Mouse (Mus musculus): ENCODE data around the gene Fgf14. TPM values are rescaled to one million over a fixed set of nuclear protein-coding genes. Genes with fewer than 3 reads are reported as not detected.

Fgf14 gene
- polyA plus RNA-seq, 1 experiment = 0.08 TPM

GRCm38 (mm10) chr14:124642822-124643221, 34.1 kb downstream of the Fgf14 start:
- H3K27ac ChIP-seq (ENCODE audit: insufficient read depth, low read depth, low read length) = no peak overlapping the region
- H3K36me3 ChIP-seq (ENCODE audit: control insufficient read depth, insufficient read depth, low read length) = no peaks in the 10 kb centered on the region
- TF ChIP-seq CTCF (conservative IDR thresholded peaks at IDR 0.05; ENCODE audit: insufficient read depth, insufficient read length, low read depth, low read length) (no peak), POLR2A (IDR thresholded peaks at IDR 0.05; ENCODE audit: low read depth, low read length) (no peak)
- H3K27me3 ChIP-seq (replicated peaks; ENCODE audit: control insufficient read depth, insufficient read depth, low read length) = no peaks in the 10 kb centered on the region
- H3K4me1 ChIP-seq (ENCODE audit: control insufficient read depth, insufficient read depth, low read length) = no peaks in the 10 kb centered on the region
- DNase-seq = no peak
- H3K4me3 ChIP-seq (ENCODE audit: insufficient read depth, low read depth, low read length) = no peak overlapping the region
- WGBS = 53% methylated on average over 3 of the region's 3 CpGs

DNA sequence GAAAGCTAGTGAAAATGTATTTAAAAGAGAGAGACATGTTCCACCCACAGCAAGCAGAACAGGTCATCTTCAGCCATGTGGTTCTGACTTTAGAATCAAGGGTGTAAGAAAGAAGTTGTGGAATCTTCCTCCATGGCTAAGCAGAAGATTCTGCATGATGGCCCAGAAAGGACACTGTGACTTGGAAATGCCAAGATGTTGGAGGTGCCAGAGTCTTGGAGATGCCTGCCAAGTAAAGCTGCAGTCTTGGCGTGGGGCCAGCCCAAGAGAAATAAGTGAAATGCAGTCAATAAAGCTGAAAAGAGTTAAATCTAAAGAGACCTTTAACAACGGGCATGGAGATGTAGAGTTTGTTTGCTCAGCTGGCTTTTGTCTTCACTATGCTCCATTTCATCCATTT, 42.0 kb downstream of the Fgf14 start:
- 60% methylated on average over 2 of the region's 2 CpGs for WGBS
- no peak overlapping the region for H3K27ac ChIP-seq (ENCODE audit: insufficient read depth, low read depth, low read length)
- no peak overlapping the region for H3K4me3 ChIP-seq (ENCODE audit: insufficient read depth, low read depth, low read length)
- no peaks in the 10 kb centered on the region for H3K36me3 ChIP-seq (ENCODE audit: control insufficient read depth, insufficient read depth, low read length)
- no peaks in the 10 kb centered on the region for H3K4me1 ChIP-seq (ENCODE audit: control insufficient read depth, insufficient read depth, low read length)
- TF ChIP-seq POLR2A (IDR thresholded peaks at IDR 0.05; ENCODE audit: low read depth, low read length) (no peak), CTCF (conservative IDR thresholded peaks at IDR 0.05; ENCODE audit: insufficient read depth, insufficient read length, low read depth, low read length) (no peak)
- no peak for DNase-seq
- no peaks in the 10 kb centered on the region for H3K27me3 ChIP-seq (replicated peaks; ENCODE audit: control insufficient read depth, insufficient read depth, low read length)

- Histone ChIP-seq H3K27ac (ENCODE audit: insufficient read depth, low read depth, low read length) (no peak overlapping the region), H3K27me3 (replicated peaks; ENCODE audit: control insufficient read depth, insufficient read depth, low read length) (no peaks in the 10 kb centered on the region), H3K36me3 (ENCODE audit: control insufficient read depth, insufficient read depth, low read length) (no peaks in the 10 kb centered on the region), H3K4me1 (ENCODE audit: control insufficient read depth, insufficient read depth, low read length) (no peaks in the 10 kb centered on the region), H3K4me3 (ENCODE audit: insufficient read depth, low read depth, low read length) (no peak overlapping the region)
- no peak for DNase-seq
- TF ChIP-seq CTCF (conservative IDR thresholded peaks at IDR 0.05; ENCODE audit: insufficient read depth, insufficient read length, low read depth, low read length) (no peak), POLR2A (IDR thresholded peaks at IDR 0.05; ENCODE audit: low read depth, low read length) (no peak)
- 45% methylated on average over 2 of the region's 2 CpGs for WGBS
Observed at GRCm38 (mm10) chr14:124613473-124613872, 63.5 kb downstream of the Fgf14 start.

DNA sequence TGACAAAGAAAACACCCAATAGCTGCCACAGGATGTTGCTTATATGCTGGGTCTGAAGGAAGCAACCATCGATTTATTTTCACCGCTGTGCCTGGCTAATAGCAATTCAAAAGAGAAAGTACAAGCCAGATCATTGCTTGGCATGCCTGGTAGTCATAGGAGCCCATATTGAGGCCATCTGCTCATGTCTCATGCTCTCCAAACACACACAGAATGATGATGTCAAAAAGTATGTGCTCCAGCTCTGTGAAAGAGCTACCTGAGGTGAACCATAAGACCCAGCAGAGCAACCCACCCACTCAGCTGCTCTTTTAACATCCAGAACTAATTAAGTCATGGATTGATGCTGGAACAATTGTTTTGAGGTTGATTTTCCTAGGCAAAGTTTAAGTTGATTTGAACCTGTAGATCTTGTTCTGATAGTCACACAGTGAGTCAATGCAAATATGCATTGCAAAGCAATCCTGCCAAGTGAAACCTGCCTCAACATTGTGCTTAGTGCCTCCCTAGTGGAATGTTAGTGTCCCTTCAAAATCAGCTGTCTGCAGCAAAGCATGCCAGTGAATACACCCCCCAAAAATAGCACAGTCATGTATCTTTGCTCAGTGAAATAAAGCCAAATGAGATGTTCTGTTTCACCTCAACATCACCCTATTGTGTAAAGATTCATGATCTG, 70.8 kb downstream of the Fgf14 start:
- TF ChIP-seq POLR2A (IDR thresholded peaks at IDR 0.05; ENCODE audit: low read depth, low read length) (no peak), CTCF (conservative IDR thresholded peaks at IDR 0.05; ENCODE audit: insufficient read depth, insufficient read length, low read depth, low read length) (no peak)
- DNase-seq = no peak
- H3K27me3 ChIP-seq (replicated peaks; ENCODE audit: control insufficient read depth, insufficient read depth, low read length) = no peaks in the 10 kb centered on the region
- WGBS = 93% methylated on average over 2 of the region's 2 CpGs
- no peaks in the 10 kb centered on the region for H3K36me3 ChIP-seq (ENCODE audit: control insufficient read depth, insufficient read depth, low read length)
- H3K4me3 ChIP-seq (ENCODE audit: insufficient read depth, low read depth, low read length) = no peak overlapping the region
- no peaks in the 10 kb centered on the region for H3K4me1 ChIP-seq (ENCODE audit: control insufficient read depth, insufficient read depth, low read length)
- no peak overlapping the region for H3K27ac ChIP-seq (ENCODE audit: insufficient read depth, low read depth, low read length)

- Histone ChIP-seq H3K36me3 (ENCODE audit: control insufficient read depth, insufficient read depth, low read length) (no peaks in the 10 kb centered on the region), H3K27ac (ENCODE audit: insufficient read depth, low read depth, low read length) (no peak overlapping the region), H3K4me3 (ENCODE audit: insufficient read depth, low read depth, low read length) (no peak overlapping the region), H3K4me1 (ENCODE audit: control insufficient read depth, insufficient read depth, low read length) (no peaks in the 10 kb centered on the region), H3K27me3 (replicated peaks; ENCODE audit: control insufficient read depth, insufficient read depth, low read length) (no peaks in the 10 kb centered on the region)
- no peak for DNase-seq
- 84% methylated on average over 1 of the region's 1 CpGs for WGBS
- no peak for TF ChIP-seq CTCF (conservative IDR thresholded peaks at IDR 0.05; ENCODE audit: insufficient read depth, insufficient read length, low read depth, low read length)
- TF ChIP-seq POLR2A (IDR thresholded peaks at IDR 0.05; ENCODE audit: low read depth, low read length) = no peak
Observed at GRCm38 (mm10) chr14:124605031-124605743, 71.7 kb downstream of the Fgf14 start.

DNA sequence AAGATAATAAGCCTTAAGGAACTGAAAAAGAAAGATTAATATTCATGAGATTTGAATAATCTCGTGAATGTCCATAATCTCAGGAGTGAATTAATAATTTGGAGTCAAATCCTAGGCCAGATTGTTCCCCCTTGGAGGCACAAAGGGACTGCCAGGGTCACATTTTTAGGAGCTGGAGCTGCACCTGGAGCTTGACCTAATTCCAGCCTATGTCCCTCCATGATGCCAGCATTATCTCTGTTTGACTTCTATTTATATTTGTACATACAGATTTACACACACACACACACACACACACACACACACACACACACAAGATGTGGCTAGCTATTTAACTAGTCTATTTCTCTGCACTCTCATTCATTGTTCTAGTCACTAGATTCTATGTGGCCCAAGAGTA, 100.4 kb downstream of the Fgf14 start:
- DNase-seq = no peak
- Histone ChIP-seq H3K36me3 (ENCODE audit: control insufficient read depth, insufficient read depth, low read length) (no peaks in the 10 kb centered on the region), H3K27me3 (replicated peaks; ENCODE audit: control insufficient read depth, insufficient read depth, low read length) (no peaks in the 10 kb centered on the region), H3K27ac (ENCODE audit: insufficient read depth, low read depth, low read length) (no peak overlapping the region), H3K4me3 (ENCODE audit: insufficient read depth, low read depth, low read length) (no peak overlapping the region), H3K4me1 (ENCODE audit: control insufficient read depth, insufficient read depth, low read length) (no peaks in the 10 kb centered on the region)
- WGBS = 52% methylated on average over 1 of the region's 1 CpGs
- TF ChIP-seq POLR2A (IDR thresholded peaks at IDR 0.05; ENCODE audit: low read depth, low read length) (no peak), CTCF (conservative IDR thresholded peaks at IDR 0.05; ENCODE audit: insufficient read depth, insufficient read length, low read depth, low read length) (no peak)

DNA sequence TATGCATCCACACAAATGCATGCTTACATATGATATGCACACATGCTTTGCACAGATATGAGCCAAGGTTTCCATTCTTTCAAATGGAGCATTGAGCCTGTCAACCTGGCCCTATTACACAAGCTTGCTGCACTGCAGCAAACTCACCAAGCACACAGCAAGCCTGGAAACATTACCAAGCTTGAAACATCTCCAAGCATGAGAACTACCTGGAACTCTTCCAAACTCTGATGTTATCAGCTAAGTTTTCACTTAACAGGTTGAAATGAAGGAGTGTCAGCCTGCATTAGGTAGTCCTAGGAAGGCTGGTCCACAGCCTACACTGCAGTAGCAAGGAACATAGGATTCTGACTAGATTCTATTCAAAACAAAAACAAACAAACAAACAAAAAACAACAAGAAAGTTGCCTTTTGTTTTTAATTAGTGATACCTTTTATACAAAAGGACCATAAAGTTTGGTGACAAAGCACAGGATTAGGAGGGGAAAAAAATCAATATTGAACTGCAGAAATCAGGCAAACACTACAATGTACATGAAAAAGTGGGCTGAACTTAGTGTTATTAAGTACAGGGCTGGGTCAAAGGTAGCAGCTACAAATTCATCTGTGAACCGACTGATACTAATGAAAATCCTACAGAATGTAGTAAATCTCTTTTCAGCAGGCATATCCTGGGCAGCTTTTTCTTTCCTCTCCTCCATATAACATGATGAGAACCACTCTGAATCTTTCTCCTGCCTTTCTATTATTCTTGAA, 101.6 kb downstream of the Fgf14 start:
- no peak overlapping the region for H3K27ac ChIP-seq (ENCODE audit: insufficient read depth, low read depth, low read length)
- H3K27me3 ChIP-seq (replicated peaks; ENCODE audit: control insufficient read depth, insufficient read depth, low read length) = no peaks in the 10 kb centered on the region
- peak; percentile 19 for DNase-seq
- TF ChIP-seq CTCF (conservative IDR thresholded peaks at IDR 0.05; ENCODE audit: insufficient read depth, insufficient read length, low read depth, low read length) (no peak), POLR2A (IDR thresholded peaks at IDR 0.05; ENCODE audit: low read depth, low read length) (no peak)
- H3K4me1 ChIP-seq (ENCODE audit: control insufficient read depth, insufficient read depth, low read length) = no peaks in the 10 kb centered on the region
- WGBS = 56% methylated on average over 1 of the region's 1 CpGs
- no peak overlapping the region for H3K4me3 ChIP-seq (ENCODE audit: insufficient read depth, low read depth, low read length)
- H3K36me3 ChIP-seq (ENCODE audit: control insufficient read depth, insufficient read depth, low read length) = no peaks in the 10 kb centered on the region
